In genomic region chr13:9199465-9199844, GRCm38 (mm10) we compare ENCODE assay signal across 9 mouse cellular contexts.
A peak's percentile ranks its signal among the peaks of the same experiment; 100 is the strongest.
DNase-seq lines count a peak whose midpoint lies in the region; ATAC-seq lines count a peak whose summit lies in the region.
"Had no signal": no experiment of that assay in that cellular context is flagged by ENCODE, and none has a peak within 500 bp of the region (broad histone marks: within the 10 kb centered on the region; RNA-seq: fewer than 3 reads in every experiment).

No protein-coding gene starts in this region.

- peak overlapping the region; percentile 36 for H3K4me2 ChIP-seq in kidney, embryonic 14.5 days (replicated peaks; ENCODE audit: low read depth, low read length)
- H3K4me2 ChIP-seq in intestine, embryonic 16.5 days (ENCODE audit: low read depth, low read length) = peak overlapping the region; percentile 43
- peak overlapping the region; percentile 28; the same call in 1 of the 2 replicates for H3K4me2 ChIP-seq in midbrain, embryonic 15.5 days

- peak; percentile 73 for ATAC-seq in kidney, embryonic 14.5 days (ENCODE audit: low FRiP score, low TSS enrichment)
- ATAC-seq in intestine, embryonic 16.5 days = peak; percentile 81
- peak; percentile 50; the same call in 1 of the 2 replicates for ATAC-seq in midbrain, embryonic 15.5 days (replicated peaks)
- no peak for ATAC-seq in cerebellum, adult (ENCODE audit: insufficient number of reproducible peaks, low FRiP score, low TSS enrichment)

- WGBS in kidney, embryonic 14.5 days = 29% methylated on average over 2 of the region's 2 CpGs
- WGBS in forebrain, embryonic 10.5 days = 63% methylated on average over 2 of the region's 2 CpGs
- WGBS in intestine, embryonic 16.5 days = 25% methylated on average over 2 of the region's 2 CpGs
- 50% methylated on average over 2 of the region's 2 CpGs for WGBS in midbrain, embryonic 15.5 days

- DNase-seq in kidney, adult 8-10 months = no peak
- no peak for DNase-seq in forebrain, embryonic 10.5 days (ENCODE audit: extremely low spot score, low spot score)
- no peak for DNase-seq in layer of hippocampus, adult 9-10 months (ENCODE audit: low spot score)
- DNase-seq in MN1 (ENCODE audit: low spot score) = no peak
- DNase-seq: right cerebral cortex, adult 18-20 months had no signal

- no peak overlapping the region for H3K9ac ChIP-seq in kidney, embryonic 14.5 days (ENCODE audit: low read depth, low read length)
- no peak overlapping the region for H3K9ac ChIP-seq in intestine, embryonic 16.5 days (ENCODE audit: low read depth, low read length)
- no peak overlapping the region for H3K9ac ChIP-seq in midbrain, embryonic 15.5 days

- no peak overlapping the region for H3K27ac ChIP-seq in kidney, embryonic 14.5 days (ENCODE audit: low read depth, low read length)
- no peak overlapping the region for H3K27ac ChIP-seq in forebrain, embryonic 10.5 days
- no peak overlapping the region for H3K27ac ChIP-seq in intestine, embryonic 16.5 days (ENCODE audit: low read length)
- no peak overlapping the region for H3K27ac ChIP-seq in midbrain, embryonic 15.5 days

- H3K27me3 ChIP-seq in kidney, embryonic 14.5 days (ENCODE audit: control insufficient read depth, insufficient read depth, low read length) = no peaks in the 10 kb centered on the region
- no peaks in the 10 kb centered on the region for H3K27me3 ChIP-seq in forebrain, embryonic 10.5 days (ENCODE audit: poor library complexity, severe bottlenecking)
- no peaks in the 10 kb centered on the region for H3K27me3 ChIP-seq in intestine, embryonic 16.5 days (replicated peaks; ENCODE audit: control insufficient read depth, insufficient read depth, low read length)
- H3K27me3 ChIP-seq in midbrain, embryonic 15.5 days (replicated peaks) = no peaks in the 10 kb centered on the region

- H3K4me1 ChIP-seq in kidney, embryonic 14.5 days (ENCODE audit: control insufficient read depth, insufficient read depth, low read length) = peaks cover 8% of the 10 kb centered on the region; the same call in 1 of the 2 replicates
- H3K4me1 ChIP-seq in forebrain, embryonic 10.5 days = peaks cover 12% of the 10 kb centered on the region
- H3K4me1 ChIP-seq in intestine, embryonic 16.5 days (ENCODE audit: control insufficient read depth, insufficient read depth, low read length) = peaks cover 4% of the 10 kb centered on the region; the same call in 1 of the 2 replicates
- H3K4me1 ChIP-seq in midbrain, embryonic 15.5 days = 0 out of 2 replicates have a peak, but pooled peaks cover 3% of the 10 kb centered on the region

- H3K9me3 ChIP-seq in kidney, embryonic 14.5 days (ENCODE audit: control insufficient read depth, low read length) = no peaks in the 10 kb centered on the region
- H3K9me3 ChIP-seq in forebrain, embryonic 10.5 days = no peaks in the 10 kb centered on the region
- H3K9me3 ChIP-seq in intestine, embryonic 16.5 days (ENCODE audit: control insufficient read depth, low read length) = no peaks in the 10 kb centered on the region
- H3K9me3 ChIP-seq in midbrain, embryonic 15.5 days = no peaks in the 10 kb centered on the region

- H3K36me3 ChIP-seq in kidney, embryonic 14.5 days (ENCODE audit: control insufficient read depth, insufficient read depth, low read length) = no peaks in the 10 kb centered on the region
- H3K36me3 ChIP-seq in forebrain, embryonic 10.5 days (replicated peaks) = no peaks in the 10 kb centered on the region
- no peaks in the 10 kb centered on the region for H3K36me3 ChIP-seq in intestine, embryonic 16.5 days (ENCODE audit: control insufficient read depth, insufficient read depth, low read length)
- H3K36me3 ChIP-seq in midbrain, embryonic 15.5 days (replicated peaks) = no peaks in the 10 kb centered on the region

- H3K4me3 ChIP-seq in kidney, embryonic 14.5 days (ENCODE audit: low read length) = no peak overlapping the region
- H3K4me3 ChIP-seq in forebrain, embryonic 10.5 days = peak overlapping the region; percentile 25; the same call in 1 of the 2 replicates
- peak overlapping the region; percentile 18; the same call in 1 of the 2 replicates for H3K4me3 ChIP-seq in intestine, embryonic 16.5 days (ENCODE audit: low read length)
- H3K4me3 ChIP-seq in midbrain, embryonic 15.5 days = no peak overlapping the region

Comparison
In these comparisons a context has a peak if more than half of its experiments do, and no peak if none do; other contexts are left out.
1. H3K4me3 ChIP-seq: peak in forebrain, embryonic 10.5 days (single experiment) and intestine, embryonic 16.5 days (single experiment); none in kidney, embryonic 14.5 days (single experiment) and midbrain, embryonic 15.5 days (single experiment).
2. Peak in every context shown above with its lines, with median percentiles within 50 percentile points of each other: H3K4me2 ChIP-seq.